Mouse (Mus musculus) retina, adult 2 months (tissue): ENCODE results near the gene Lrrc28.
A peak's percentile ranks its signal among the peaks of the same experiment; 100 is the strongest.

ENCODE experiments used
- DNase-seq: peaks from one replicate; pipeline ENCODE4 v3.0.0-alpha.2; 2012; ENCODE audit warnings: low read depth, low spot score

Lrrc28 gene

DNA sequence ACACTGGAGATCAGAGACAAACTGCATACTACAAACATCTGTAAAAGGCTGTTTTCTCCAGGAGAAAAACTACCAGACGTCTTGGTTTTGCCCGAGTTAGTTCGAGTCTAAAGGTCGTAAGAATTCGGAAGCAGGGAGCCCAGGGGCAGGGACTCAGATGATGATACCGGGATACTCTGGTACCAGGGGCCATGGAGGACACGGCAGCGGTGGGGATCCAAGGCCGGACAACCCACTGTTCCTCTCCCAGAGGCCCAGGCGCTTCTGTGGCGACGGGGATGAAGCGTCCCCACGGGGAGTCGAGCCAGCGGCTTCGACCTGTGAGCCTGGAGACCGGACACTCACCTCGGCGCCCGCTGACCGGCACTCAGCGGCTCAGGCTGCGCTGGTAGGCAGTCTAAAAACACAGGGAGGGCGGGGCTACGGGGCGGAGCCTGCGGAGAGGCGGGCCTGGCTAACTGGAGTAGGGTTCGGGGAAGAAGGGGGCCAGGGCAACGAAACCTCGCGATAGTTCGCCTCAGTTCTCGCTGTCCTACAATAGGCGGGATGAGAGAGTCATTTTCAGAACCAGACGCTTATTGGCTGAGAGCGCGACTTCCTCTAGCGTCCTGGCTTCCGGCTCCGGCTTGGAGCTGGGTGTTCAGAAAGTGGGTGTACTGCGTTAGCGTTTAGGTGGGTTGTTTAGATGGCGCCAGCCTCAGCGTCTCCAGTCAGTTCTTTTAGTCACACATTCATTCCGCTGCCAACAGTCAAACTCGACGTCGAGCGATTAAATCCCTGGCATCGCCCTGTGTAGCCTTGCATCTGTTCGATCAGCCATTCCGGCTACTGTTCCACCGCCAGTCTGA is at the start of gene Lrrc28:
Gene Lrrc28 (minus strand): TSS at position 436 of the 848 bp plus-strand sequence.
- DNase-seq = peak; percentile 99

DNA sequence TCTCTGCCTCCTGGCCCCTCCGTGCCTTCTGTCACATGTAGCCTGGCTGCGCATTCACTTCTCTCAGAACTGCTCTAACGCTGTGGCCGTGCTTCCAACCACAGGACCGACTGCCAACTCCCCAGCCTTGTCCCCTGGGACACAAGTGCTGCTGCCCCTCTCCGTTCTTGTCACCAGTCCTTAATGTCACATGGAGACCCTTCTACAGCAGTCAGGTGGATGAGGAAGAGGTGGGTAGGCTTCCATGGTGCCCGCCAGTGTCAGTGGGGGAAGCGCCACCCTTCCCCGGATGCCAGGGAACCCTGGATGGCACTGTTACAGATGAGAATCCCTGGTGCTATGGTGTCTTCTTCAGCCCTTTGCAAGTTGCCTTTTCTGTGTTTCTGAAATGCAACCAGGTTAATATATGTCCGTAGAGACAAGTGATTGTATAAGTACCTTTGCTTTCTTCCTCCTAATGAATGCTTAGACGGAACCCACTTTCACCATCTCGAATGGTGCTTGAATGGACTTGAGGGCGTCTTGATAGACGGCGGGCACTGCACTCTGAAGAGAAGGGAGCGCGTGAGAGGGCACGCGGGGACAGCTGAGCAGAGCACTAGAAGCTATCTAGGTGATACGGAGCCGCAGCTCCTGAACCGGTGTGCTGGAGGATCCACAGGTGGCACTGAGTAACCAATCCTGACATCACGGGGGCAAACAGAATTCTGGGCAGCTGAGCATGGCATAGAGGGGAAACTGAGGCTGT is 47.9 kb upstream of the Lrrc28 start:
- no peak for DNase-seq

DNA sequence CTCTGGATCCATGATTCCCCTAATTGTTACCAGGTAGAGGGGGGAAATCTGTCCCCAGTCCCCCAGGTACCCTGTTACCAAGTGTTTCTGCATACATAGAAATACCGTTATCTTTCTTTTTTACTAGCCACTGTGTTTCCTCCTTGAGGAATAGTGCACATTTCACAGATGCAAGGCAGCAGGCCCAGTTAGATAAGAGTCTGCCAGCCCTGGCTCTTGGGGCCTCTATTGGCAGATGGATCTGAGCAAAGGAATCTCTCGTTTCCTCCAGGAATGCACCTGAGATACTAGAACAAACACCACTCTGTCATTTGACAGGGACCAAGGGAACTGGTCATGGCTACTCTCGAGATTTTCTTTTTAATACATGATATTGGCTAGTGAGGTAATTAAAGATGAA is 47.1 kb upstream of the Lrrc28 start:
- no peak for DNase-seq

DNA sequence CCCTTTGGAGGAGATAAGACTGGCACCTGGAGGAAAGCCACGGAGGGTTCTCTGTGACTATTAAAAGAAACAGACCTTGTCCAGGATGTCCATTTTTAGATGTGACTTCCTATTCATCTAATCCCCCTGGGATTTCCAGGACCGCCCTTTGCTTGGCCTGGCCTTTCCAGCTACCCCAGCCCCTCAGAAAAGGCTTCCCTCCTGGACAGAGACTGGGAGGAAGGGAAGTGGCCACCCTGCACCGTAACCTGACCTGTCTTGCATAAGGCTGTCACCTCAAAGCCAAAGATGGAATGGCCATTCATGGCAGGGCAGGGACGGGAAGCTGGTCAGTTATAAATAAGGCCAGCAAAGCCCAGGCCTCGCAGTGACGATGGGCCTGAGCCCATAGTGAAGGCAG is 46.0 kb upstream of the Lrrc28 start:
- DNase-seq = no peak

DNA sequence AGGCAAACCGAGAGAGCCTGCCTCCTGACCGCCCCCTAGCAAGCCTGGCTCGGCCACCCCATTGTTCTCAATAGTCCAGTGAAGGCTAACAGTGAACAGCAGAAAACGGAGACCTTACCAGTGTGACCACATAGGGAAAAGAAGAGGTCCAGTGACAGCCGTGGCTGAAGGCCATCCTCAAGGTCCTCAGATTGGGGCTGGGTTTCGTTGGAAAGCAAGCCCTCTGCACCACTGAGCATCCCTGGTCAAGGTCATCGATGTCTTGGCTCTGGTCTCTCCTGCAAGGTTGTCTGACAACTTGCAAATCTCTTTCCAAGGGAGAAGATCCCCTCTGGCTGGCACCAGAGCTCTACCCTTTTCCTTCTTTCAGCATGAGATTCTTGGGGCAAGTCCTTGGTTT is 44.7 kb upstream of the Lrrc28 start:
- DNase-seq = no peak

DNA sequence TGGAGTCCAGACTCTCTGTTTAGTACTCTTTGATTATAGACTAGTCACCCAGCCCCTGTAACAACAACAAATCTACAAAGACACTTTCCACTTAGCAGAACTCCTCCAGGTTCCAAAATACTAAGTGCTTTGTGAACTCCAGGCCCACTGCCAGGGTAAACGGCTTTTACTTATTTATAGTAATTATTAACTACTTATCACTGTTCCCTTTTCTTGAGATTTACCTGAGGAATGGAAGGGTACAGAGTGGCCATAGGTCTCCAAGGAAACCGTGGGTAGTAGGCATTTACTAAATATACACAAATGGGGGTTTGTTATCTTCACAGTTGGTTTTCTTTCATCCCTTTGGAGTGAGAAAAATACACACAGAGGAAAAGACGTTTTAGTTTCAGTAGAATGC is 43.2 kb upstream of the Lrrc28 start:
- no peak for DNase-seq

DNA sequence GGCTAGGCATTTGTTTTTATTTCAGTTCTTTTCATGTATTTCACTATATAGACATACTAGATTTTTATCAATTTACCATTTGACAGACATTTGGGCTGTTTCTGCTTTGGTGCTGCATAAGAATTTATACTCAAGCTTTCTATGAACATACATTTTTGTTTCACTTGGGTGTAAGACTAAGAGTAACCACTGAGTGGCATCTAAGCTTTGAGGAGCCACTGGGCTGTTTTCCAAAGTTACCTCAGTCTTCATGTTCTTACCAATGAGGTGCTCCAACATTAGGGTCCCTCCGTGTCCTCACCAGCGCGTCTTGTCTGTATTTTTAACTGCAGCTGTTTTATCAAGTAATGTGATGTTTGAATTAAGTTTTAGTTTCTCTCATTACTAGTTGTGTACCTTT is 41.5 kb upstream of the Lrrc28 start:
- no peak for DNase-seq

DNA sequence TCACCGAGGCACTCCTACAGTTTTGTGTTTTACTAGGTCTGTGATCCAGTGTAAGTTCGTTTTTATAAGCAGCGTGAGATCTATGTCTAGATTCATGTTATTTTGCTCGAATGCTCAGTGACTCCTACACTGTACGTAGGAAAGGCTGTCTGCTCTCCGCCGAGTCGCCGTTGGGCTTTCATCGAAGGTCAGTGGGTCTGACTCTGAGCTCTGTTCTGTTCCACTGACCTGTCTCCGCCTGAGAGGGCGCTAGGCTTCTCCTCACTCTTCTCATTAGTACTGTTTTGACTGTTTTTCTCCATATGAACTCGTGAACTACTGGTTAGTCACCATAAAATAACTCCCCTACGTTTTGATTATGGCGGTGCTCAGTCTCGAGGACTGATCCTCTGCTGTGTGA is 37.9 kb upstream of the Lrrc28 start:
- no peak for DNase-seq

DNA sequence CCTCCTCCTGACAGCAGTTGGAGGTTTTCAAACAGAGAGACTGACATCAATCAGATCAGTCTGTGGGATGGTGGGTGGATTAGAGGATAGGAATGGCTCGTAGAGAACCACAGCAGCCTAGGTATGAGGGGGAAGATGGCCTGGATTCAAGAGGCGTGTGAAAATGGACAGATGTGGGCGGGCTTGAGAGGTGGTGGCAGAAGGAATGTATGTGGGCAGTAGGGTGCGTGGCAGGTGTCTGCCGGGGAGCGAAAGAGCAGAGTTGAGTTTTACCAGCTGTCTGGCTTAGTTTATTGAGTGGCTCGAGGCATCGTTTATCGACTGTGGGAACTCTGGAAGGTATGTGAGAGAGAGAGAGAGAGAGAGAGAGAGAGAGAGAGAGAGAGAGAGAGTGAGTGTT is 36.0 kb upstream of the Lrrc28 start:
- DNase-seq = no peak

DNA sequence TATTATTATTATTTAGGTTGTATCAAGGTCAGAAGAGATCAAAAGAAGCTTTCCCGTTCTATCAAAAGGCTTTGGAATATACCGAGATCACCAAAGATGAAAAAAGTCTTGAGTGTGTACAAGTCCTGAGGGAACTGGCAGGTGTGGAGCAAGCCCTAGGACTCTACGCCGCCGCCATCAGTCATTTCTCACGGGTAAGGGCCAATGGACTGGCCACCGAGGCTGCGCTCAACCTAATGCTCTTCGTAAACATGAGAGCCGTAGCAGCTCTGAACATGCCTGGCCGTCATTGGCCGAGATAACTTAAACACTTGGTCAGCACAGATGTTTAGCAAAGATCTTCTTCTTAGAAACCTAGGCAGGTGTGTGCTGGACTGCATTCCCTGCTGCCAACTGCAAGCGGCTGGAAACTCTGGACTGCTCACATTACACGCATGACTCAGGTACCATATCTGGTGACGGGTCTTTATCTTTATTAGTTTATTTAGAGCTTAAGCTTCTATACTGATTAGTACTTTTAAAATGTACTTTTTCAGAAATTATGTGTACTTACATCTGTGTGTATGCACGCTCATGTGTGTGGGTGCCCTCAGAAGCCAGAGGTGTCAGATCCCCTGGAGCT is 33.9 kb upstream of the Lrrc28 start:
- DNase-seq = no peak

DNA sequence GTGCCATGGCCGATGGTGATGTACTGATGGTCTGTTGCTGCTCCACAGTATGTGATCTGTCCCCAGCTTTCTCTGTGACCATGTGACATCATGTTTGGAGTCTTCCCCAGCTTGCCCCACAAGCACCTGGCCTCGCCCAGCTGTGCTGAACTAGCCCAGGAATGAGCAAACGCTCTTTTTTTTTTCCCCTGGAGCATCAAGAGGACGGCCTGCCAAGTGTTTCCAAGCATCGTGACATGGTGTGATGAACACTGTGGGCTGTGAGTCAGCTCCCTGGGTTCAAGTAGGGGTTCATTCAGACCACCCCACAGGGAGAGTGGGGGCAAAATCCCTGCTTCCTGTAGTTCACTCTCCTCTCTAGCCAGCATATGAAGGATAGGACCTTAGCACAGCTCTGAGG is 28.6 kb upstream of the Lrrc28 start:
- DNase-seq = no peak

DNA sequence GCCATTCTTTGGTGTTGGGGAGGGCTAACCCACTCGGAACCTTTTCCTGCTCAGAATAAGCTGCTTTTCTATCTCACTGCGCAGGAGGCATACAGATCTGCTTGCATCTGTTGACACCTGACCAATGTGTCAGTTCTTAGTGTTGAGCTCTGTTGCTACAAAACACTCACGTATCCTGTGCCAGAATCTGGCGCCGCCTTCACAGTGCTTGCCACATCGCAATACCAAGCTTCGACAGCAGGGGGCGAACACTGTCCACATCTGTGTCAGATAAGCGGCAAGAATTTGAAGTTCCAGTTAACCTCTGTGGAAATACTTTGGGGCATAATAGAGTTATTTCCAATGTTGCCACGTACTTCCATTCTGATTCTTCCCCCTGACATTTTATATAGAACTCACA is 27.6 kb upstream of the Lrrc28 start:
- DNase-seq = peak; percentile 72

DNA sequence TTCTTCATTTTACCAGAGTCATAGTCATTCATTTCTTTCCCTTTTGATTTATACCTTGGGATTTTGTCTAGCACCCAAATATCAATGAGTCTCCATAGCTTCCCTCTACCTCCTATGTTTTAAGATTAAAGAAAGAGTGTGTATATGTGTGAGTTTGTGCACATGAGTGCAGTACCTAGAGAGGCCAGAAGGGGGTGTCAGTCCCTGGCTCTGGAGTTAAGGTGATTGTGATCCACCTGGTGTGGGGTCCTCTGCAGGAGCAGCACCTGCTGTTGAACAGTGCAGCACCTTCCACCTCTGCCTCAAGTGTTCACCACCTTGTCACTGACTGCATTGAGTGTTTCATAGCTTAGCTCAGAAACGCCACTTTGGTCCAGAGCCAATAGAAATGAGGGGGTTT is 25.9 kb upstream of the Lrrc28 start:
- no peak for DNase-seq

DNA sequence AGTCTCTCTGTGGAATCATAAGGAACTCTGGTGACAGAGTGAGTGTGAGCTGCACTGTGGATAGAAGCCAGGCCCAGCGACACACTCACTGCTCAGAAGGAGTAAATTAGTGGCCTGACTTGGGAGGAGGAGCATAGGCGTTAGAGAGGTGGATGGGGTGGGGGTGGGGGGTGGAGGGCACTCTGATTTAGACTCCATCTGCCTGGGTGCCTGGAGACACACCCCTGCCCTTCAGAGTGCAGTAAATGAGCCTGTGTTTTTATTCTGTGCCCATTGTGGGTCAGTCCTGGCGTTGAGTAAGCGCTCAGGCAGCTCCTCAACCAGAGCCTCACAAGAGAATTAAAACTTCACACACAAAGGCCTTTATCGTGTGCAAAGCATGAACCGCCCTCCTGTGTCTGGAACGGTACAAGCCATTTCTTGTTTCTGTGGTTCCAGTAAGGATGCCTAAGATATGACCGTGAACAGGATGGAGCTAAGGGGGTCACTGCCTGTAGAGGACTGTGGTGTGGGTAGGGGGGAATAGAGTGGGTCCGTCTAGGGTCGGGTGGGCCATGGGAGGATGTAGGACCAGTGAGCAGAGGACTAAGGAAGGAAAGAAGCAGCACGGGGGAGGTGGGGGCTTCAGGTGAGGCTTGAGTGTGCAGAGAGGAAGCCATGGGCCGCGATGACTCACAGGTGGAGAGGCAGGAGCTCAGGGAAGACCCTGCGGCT is 19.1 kb upstream of the Lrrc28 start:
- no peak for DNase-seq

DNA sequence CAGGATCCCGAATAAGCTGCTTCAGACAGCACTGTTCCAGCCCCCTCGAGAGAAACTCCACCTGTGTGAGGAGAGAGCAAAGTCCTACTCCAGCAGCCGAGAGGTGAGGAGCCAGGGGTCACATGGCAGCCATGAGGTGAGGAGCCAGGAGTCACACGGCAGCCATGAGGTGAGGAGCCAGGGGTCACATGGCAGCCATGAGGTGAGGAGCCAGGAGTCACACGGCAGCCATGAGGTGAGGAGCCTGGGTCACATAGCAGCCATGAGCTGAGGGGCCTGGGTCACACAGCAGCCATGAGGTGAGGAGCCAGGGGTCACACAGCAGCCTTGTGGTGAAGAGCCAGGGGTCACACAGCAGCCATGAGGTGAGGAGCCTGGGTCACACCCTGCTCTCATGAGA is 17.4 kb upstream of the Lrrc28 start:
- no peak for DNase-seq

DNA sequence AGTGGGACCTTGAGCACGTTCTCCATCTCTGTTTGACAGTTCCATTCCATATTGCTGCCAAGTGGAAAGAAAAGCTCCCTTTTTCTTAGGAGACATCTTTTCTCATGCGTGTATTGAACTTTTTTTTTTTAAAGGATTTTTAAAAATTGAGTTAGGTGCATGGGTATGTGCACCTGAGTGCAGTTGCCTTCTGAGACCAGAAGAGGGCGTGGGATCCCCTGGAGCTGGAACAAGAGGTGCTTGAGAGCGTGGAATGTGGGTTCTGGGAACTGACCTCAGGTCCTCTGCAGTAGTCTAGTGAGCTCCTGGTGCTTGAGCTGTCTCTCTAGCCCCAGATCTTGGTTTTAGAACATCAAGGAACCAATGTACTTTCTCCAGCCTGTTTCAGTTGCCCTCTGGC is 13.0 kb upstream of the Lrrc28 start:
- DNase-seq = no peak

DNA sequence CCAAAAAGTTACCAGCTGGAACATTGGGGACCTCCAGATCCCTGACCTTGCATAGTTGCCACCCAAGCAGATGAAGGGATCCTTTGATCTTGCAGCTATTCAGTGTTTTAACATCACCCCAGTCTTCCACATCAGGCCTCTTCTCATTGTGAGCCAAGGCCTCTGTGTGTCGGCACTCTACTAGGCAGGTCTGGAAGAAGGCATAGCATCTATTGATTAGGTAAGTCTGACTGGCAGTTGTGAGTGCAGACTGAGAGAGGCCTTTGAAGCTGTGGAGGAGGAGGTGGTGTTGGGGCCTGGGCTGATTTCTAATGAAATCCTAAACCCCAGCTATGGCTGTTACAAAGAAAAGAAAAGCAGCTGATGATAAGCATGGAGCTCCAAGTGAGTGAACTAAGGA is 10.1 kb upstream of the Lrrc28 start:
- DNase-seq = no peak

DNA sequence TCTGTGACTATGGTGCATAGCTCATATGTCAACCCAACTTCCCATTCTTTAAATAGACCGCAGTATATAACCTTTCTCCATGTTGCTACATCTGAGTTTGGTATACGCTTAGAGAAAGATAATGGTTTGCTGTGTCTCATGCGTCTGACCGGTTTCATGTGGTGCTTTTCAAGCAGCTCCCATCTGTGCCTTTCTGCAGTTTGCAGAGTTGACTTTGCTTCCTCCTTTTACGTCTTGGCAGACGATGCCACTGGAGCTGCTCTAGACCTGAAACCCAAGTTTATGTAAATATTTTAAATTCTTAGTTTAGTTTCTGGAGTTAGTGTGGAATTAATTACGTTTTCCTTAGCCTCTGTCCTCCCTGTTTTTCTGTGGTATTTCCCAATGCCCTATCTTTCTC is 9.6 kb upstream of the Lrrc28 start:
- DNase-seq = no peak

DNA sequence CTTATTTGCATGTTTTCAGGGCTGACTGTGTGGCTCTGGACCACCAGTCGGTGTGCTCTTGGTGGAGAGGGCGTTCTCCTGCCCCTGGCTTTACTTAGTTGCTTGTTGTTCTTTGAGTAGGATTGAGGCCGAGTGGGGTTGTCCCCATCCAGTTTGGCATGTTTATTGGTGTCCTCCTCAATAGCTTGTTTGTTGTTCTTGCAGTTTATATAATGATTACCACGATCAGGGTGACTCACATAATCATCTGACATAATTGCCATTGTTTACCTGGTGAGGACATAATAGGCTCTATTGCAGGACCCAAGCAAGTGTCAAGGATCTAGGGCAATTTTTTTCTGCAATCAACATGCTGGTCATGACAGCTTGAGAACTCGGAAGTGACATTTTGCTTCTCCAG is 7.1 kb upstream of the Lrrc28 start:
- DNase-seq = no peak

DNA sequence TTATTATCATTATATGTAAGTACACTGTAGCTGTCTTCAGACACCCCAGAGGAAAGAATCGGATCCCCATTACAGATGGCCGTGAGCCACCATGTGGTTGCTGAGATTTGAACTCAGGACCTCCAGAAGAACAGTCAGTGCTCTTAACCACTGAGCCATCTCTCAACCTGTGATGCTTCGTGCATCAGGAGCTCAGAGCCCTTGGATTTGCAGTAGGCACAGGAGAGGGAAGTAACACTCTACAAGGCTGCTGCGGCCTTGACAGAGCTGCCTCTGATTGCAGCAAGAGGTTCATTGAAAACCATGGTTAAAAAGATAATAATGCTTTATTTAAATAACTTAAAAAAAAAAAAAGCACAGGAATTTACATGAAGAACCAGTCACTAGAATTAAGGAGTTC is 3.3 kb upstream of the Lrrc28 start:
- DNase-seq = no peak

DNA sequence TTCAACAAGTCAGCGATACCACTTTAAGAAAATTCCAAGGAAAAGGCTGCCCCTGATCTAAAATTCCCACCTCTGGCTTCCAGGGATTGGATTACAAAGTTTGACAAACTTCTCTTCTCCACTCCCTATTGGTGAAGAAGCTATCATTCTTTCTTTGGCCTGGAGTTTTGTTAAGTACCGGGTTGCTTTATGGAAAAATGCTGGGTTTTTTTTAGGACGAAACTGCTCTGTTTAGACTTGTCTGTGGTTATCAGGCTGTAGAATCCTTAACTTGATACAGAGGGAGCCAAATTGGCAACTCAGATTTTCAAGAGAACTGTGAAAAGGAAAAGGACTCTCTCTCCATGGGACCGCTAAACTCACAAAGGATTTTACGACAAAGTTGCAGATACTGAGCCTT is 2.2 kb upstream of the Lrrc28 start, which contains the start of gene Ttc23:
Gene Ttc23 (plus strand): TSS at position 134 of the 400 bp plus-strand sequence.
- no peak for DNase-seq

DNA sequence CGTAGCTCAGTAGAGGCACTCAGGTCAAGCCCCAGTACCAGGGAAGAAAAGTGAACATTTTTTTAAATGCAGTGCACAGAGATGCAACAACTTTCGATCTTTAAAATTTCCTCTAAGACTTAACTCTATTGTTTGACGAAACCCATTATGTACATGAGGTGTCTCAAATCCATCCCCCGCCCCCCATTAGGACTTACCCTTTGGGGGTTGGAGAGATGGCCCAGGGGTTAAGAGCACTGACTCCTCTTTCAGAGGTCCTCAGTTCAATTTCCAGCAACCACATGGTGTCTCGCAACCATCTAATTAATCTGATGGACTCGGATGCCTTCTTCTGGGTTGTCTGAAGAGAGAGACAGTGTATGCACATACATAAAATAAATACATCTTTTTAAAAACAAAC is 1.1 kb upstream of the Lrrc28 start:
- no peak for DNase-seq
